Mouse (Mus musculus) embryo, embryonic 10 days (tissue): ENCODE measurements around the gene Tacc2.
"Not testable (repeated sequence)": the region's sequence is repeated elsewhere in the genome, so short reads cannot be mapped to it uniquely, and the experiment has no call there.

Experiments used
- DNase-seq: peaks from one replicate; pipeline ENCODE4 v3.0.0-alpha.2; 2015; ENCODE audit warnings: low spot score

The Tacc2 gene

GRCm38 (mm10) chr7:130572821-130573220 is 4.4 kb upstream of the Tacc2 start, which contains the start of gene Nsmce4a:
Gene Nsmce4a, minus strand, starts transcription at chr7:130573118.
- no peak for DNase-seq

GRCm38 (mm10) chr7:130573746-130574145 is 3.5 kb upstream of the Tacc2 start:
- DNase-seq: no peak

GRCm38 (mm10) chr7:130574211-130574991 is 2.8 kb upstream of the Tacc2 start:
- no peak for DNase-seq

- DNase-seq: no peak
These were observed 257 bp upstream of the Tacc2 start for GRCm38 (mm10) chr7:130576981-130577380.

GRCm38 (mm10) chr7:130578066-130578465 is 828 bp downstream of the Tacc2 start:
- no peak for DNase-seq

- DNase-seq: no peak
These were observed 1.4 kb downstream of the Tacc2 start for GRCm38 (mm10) chr7:130578607-130579006.

- DNase-seq: no peak
These were observed 9.4 kb downstream of the Tacc2 start for GRCm38 (mm10) chr7:130586521-130587072.

GRCm38 (mm10) chr7:130590081-130590828 is 13.0 kb downstream of the Tacc2 start:
- no peak for DNase-seq

GRCm38 (mm10) chr7:130590845-130591437 is 13.7 kb downstream of the Tacc2 start:
- DNase-seq: no peak

- DNase-seq: not testable (repeated sequence)
These were observed 15.7 kb downstream of the Tacc2 start for GRCm38 (mm10) chr7:130592975-130593374.

GRCm38 (mm10) chr7:130593375-130594239 is 16.4 kb downstream of the Tacc2 start:
- not testable (repeated sequence) for DNase-seq

- peak; percentile 44 for DNase-seq
These were observed 19.0 kb downstream of the Tacc2 start for GRCm38 (mm10) chr7:130596079-130596855.

GRCm38 (mm10) chr7:130597546-130597945 is 20.3 kb downstream of the Tacc2 start:
- no peak for DNase-seq

- DNase-seq: no peak
These were observed 22.8 kb downstream of the Tacc2 start for GRCm38 (mm10) chr7:130600074-130600473.

- DNase-seq: no peak
These were observed 23.3 kb downstream of the Tacc2 start for GRCm38 (mm10) chr7:130600546-130600945.

- no peak for DNase-seq
These were observed 25.6 kb downstream of the Tacc2 start for GRCm38 (mm10) chr7:130602804-130603203.

- DNase-seq: no peak
These were observed 26.3 kb downstream of the Tacc2 start for GRCm38 (mm10) chr7:130603556-130603955.

- no peak for DNase-seq
These were observed 27.2 kb downstream of the Tacc2 start for GRCm38 (mm10) chr7:130604390-130604789.

- DNase-seq: peak; percentile 64
These were observed 27.9 kb downstream of the Tacc2 start for GRCm38 (mm10) chr7:130605111-130605510.

- DNase-seq: no peak
These were observed 29.7 kb downstream of the Tacc2 start for GRCm38 (mm10) chr7:130606958-130607357.

- no peak for DNase-seq
These were observed 36.7 kb downstream of the Tacc2 start for GRCm38 (mm10) chr7:130613973-130614372.
